In the genomic region with DNA sequence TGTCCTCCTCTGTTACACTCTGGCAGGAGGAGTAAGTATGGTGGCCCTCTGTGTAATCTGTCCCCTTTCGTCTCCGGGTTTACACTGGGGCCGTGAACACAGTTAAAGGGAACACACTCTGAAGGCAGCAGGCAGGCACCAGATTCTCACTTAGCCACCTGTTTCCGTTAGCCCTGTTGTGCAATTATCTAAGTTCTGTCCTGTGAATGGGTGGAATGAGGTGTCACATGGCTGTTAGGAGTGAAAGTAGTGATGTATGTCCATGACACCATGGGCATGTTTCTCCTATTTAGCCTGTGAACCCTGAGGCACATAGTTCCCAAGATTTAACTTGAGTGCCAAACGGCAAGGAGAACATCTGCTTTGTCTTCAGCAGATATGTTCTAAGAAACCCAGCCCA, we compare ENCODE assay signal across 13 mouse cellular contexts. TPM values are rescaled to one million over a fixed set of nuclear protein-coding genes. Genes with fewer than 3 reads are reported as not detected.
DNase-seq lines count a peak whose midpoint lies in the region; ATAC-seq and TF ChIP-seq lines count a peak whose summit lies in the region.
"Had no signal": no experiment of that assay in that cellular context is flagged by ENCODE, and none has a peak within 500 bp of the region (broad histone marks: within the 10 kb centered on the region; RNA-seq: fewer than 3 reads in every experiment).

No protein-coding gene starts in this region.

- H3K27me3 ChIP-seq in G1E (ENCODE audit: insufficient read depth, low read length), result no peaks in the 10 kb centered on the region
- no peaks in the 10 kb centered on the region for H3K27me3 ChIP-seq in liver, embryonic 15.5 days
- no peaks in the 10 kb centered on the region for H3K27me3 ChIP-seq in intestine, embryonic 15.5 days (replicated peaks)
- H3K27me3 ChIP-seq: Patski had no signal

- peaks cover 24% of the 10 kb centered on the region for H3K36me3 ChIP-seq in G1E (replicated peaks)
- H3K36me3 ChIP-seq in liver, embryonic 15.5 days (replicated peaks), result no peaks in the 10 kb centered on the region
- no peaks in the 10 kb centered on the region for H3K36me3 ChIP-seq in intestine, embryonic 15.5 days
- H3K36me3 ChIP-seq: hindbrain, embryonic 10.5 days had no signal

- 24% methylated on average over 5 of the region's 5 CpGs for WGBS in liver, embryonic 15.5 days (ENCODE audit: insufficient replicate concordance)
- 71% methylated on average over 5 of the region's 5 CpGs for WGBS in intestine, embryonic 15.5 days

- H3K4me1 ChIP-seq in G1E (ENCODE audit: insufficient read depth, low read depth, low read length), result peaks cover 75% of the 10 kb centered on the region
- H3K4me1 ChIP-seq in liver, embryonic 15.5 days (replicated peaks), result peaks cover 52% of the 10 kb centered on the region
- peaks cover 8% of the 10 kb centered on the region for H3K4me1 ChIP-seq in intestine, embryonic 15.5 days (replicated peaks)

- no peak overlapping the region for H3K4me2 ChIP-seq in liver, embryonic 15.5 days
- no peak overlapping the region for H3K4me2 ChIP-seq in intestine, embryonic 15.5 days (replicated peaks)

- no peak overlapping the region for H3K9ac ChIP-seq in liver, embryonic 15.5 days
- H3K9ac ChIP-seq in intestine, embryonic 15.5 days, result no peak overlapping the region

- peak; percentile 57 for ATAC-seq in G1E (ENCODE audit: extremely low read depth, insufficient number of reproducible peaks, low FRiP score, poor library complexity, severe bottlenecking)
- ATAC-seq in liver, embryonic 15.5 days (ENCODE audit: insufficient read depth), result 0 out of 2 replicates have a peak, but pooled peaks have one; percentile 28
- ATAC-seq in intestine, embryonic 15.5 days, result no peak
- ATAC-seq: Patski had no signal

- H3K4me3 ChIP-seq in layer of hippocampus, adult 2 months, result no peak overlapping the region
- H3K4me3 ChIP-seq in G1E (ENCODE audit: low read depth, low read length), result peak overlapping the region; percentile 17; the same call in 1 of the 2 replicates
- H3K4me3 ChIP-seq in liver, embryonic 15.5 days (replicated peaks), result no peak overlapping the region
- no peak overlapping the region for H3K4me3 ChIP-seq in intestine, embryonic 15.5 days (replicated peaks)
- H3K4me3 ChIP-seq: hindbrain, embryonic 10.5 days had no signal

- peak overlapping the region; percentile 58 for H3K27ac ChIP-seq in layer of hippocampus, adult 2 months
- H3K27ac ChIP-seq in liver, embryonic 15.5 days (replicated peaks), result no peak overlapping the region
- H3K27ac ChIP-seq in intestine, embryonic 15.5 days, result no peak overlapping the region
- H3K27ac ChIP-seq: hindbrain, embryonic 10.5 days had no signal

- DNase-seq in layer of hippocampus, adult 2 months (ENCODE audit: low spot score in 2 of 2), result no peak
- DNase-seq in layer of hippocampus, adult 9-10 months (ENCODE audit: low spot score), result no peak
- peak; percentile 45 for DNase-seq in G1E (ENCODE audit: low spot score)
- DNase-seq in thymus, postnatal 10 days (ENCODE audit: low spot score in 2 of 2), result peak; percentile 48 to 50
- no peak for DNase-seq in urinary bladder, postnatal 4 days (ENCODE audit: low spot score in 2 of 2)
- DNase-seq in c-Kit-positive CD71-positive TER-119-positive erythroid progenitor cells, embryonic 14.5 days (ENCODE audit: low spot score), result no peak
- DNase-seq: adrenal gland, postnatal 10 days; kidney, adult 11 months; kidney, postnatal 4 days had no signal

- no peak for TF ChIP-seq CTCF in layer of hippocampus, adult 2 months (conservative IDR thresholded peaks at IDR 0.05)
- TF ChIP-seq CTCF in G1E (IDR thresholded peaks at IDR 0.05; ENCODE audit: low read depth, low read length), result no peak

- H3K9me3 ChIP-seq in G1E (replicated peaks), result no peaks in the 10 kb centered on the region
- H3K9me3 ChIP-seq in liver, embryonic 15.5 days (replicated peaks), result no peaks in the 10 kb centered on the region
- no peaks in the 10 kb centered on the region for H3K9me3 ChIP-seq in intestine, embryonic 15.5 days
- H3K9me3 ChIP-seq: hindbrain, embryonic 10.5 days had no signal

RNA-seq across cellular contexts. Expression of a gene that starts 55.7 kb away (rescaled TPM):
- total RNA-seq in layer of hippocampus, adult 2 months (2021), result 10 to 100 TPM; 55.6 to 56.3 TPM
- total RNA-seq in G1E (2014; fragmentation: Nextera tagmentation), result 40.1 and 45.3 TPM in 2 replicates
- total RNA-seq in G1E (2017), result 97.0 and 101 TPM in 2 replicates
- polyA plus RNA-seq in G1E (2012), result 54.4 and 54.7 TPM in 2 replicates
- 10.2 and 10.8 TPM in 2 replicates for polyA plus RNA-seq in liver, embryonic 15.5 days (2015; fragmentation: Nextera tagmentation; extraction: Ambion mirVana)
- polyA plus RNA-seq in intestine, embryonic 15.5 days (2015; fragmentation: Nextera tagmentation; extraction: Ambion mirVana), result 29.7 and 31.6 TPM in 2 replicates

Comparison
In these comparisons a context has a peak if more than half of its experiments do, and no peak if none do; other contexts are left out.
1. DNase-seq: peak in G1E (single experiment) and thymus, postnatal 10 days (2 of 2); none in layer of hippocampus, adult 2 months (0 of 2), layer of hippocampus, adult 9-10 months (single experiment), urinary bladder, postnatal 4 days (0 of 2) and c-Kit-positive CD71-positive TER-119-positive erythroid progenitor cells, embryonic 14.5 days (single experiment).